Mouse (Mus musculus): ENCODE results near the gene Pde4b.

Gene Pde4b

DNA sequence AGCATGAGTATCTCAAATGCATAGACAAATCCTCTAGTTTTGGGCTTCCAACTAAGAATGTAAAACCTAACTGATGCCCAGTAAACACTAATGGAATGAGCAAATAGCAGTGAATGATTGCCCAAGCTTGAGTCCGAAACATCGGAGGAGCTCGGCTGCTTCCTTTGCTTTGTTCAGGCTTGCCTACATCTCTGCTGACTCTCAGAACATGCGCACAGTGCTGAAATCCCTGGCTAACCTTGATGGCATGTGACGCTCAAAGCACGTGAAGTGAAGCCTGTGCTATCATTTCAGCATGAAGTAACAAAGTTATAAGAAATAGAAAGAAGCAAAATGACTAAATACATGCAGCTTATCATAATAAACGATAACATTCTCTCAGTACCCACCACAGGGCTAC, 425.6 kb downstream of the Pde4b start:
- no peak for DNase-seq

DNA sequence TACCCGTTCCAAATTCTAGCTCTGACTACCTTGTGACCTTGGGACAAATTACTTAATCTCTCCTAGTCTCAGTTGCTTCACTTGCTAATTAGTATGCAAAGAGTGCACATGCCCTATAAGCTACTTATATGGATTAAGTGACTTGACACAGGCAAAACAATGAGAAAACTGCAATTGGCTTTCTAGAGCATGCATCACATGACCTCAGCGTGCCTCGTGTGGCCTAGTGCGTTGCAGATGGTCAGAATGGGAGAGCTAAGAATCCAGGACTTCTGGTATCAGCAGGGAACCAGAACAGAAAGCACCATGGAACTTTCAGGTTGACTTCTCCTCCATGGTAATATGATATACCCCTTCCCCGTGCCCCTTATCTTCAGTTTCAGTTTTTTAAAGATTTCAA, 426.2 kb downstream of the Pde4b start:
- DNase-seq: no peak

DNA sequence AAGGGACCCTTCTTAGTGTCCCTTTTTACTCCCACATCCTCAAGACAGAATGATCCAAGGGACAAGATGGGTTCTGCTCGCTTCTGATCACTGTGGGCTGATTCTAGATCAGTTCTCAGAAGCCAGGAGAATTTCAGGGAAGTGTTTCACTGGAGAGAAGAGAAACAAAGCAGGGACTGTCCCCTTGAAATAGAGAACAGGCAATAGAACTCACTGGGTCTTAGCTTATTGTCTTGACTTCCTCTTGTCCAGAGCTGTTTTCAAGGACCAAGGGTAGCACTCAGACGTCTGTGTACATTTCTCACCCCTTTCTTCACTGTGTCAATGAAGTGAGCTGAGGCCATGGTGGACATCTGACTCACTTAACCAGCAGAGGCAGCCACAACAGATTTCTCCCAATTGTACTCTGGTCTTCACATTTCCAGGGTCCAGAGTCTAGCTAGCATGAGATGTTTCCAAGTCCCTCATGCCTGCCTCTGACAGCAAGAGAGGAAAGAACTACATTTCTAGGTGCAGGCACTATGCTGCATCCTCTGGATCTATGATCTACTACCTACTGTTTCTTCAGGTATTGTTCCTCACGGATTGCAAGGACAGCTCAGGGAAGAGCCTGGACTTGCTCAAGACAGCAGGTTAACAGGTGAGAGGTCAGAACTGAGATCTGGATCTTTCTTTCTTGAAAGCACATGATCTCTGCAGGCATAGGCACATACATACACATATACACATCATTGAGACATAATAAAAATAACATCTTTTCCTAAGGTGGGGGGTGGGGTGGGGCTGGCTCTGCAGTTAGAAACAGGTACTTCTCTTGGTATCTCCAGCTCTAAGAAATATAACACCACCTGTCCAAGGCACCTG, 427.9 kb downstream of the Pde4b start:
- DNase-seq: no peak

- no peak for DNase-seq
These were observed 429.1 kb downstream of the Pde4b start for GRCm38 (mm10) chr4:102516395-102516794.

DNA sequence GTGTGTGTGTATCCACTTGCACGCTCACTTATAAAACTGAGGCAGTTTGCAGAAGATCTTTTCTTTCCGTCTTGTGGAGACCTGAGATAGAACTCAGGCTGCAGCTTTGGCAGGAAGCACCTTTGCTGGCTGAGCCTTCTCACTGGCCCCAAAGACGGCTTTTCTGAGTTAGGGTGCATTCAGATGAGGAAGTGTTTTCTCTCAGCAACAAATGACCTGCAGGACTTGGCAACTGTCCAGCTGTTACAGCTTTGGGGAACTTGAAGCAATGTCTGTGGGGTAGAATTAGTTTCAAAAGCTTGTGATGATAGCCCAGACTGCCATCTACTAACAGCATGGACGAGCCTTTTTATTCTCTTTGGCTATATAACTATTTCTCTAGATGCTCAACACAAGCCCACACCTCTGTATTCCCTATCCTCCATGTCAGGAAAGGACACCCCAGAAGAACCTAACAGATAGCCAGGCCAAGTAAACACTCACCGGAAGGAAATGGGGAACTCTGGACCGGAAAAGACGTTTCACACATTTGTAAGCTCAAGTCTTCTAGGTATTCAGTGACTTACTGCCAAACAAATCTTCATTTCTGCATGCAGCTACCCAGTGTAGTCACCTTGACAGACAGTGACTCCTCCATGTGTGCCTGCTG, 429.8 kb downstream of the Pde4b start:
- no peak for DNase-seq

GRCm38 (mm10) chr4:102517653-102518052, 430.3 kb downstream of the Pde4b start:
- no peak for DNase-seq

GRCm38 (mm10) chr4:102518341-102518740, 431.0 kb downstream of the Pde4b start:
- no peak for DNase-seq

GRCm38 (mm10) chr4:102520669-102521261, 433.4 kb downstream of the Pde4b start:
- DNase-seq: no peak

DNA sequence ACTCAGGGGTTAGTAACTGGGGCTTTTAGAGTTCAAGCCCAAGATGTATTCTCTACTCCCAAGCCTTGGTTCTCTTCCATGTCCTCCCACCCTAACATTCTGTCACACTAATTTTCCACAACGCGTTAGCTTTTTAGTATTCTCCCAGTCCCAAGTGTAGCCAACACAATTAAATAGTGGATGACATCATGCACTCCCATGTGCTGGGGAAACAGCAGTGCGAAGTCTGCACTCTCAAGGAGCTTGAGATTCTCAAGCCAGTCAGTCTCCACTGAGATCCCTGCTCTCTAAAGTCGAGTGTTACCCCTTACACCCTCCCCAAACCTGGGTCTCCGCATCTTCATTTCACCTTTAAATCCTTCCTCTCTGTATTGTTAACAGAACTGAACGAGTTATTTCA, 434.1 kb downstream of the Pde4b start:
- no peak for DNase-seq

- DNase-seq: no peak
These were observed 440.0 kb downstream of the Pde4b start for GRCm38 (mm10) chr4:102527361-102527760.

GRCm38 (mm10) chr4:102530797-102531196, 443.5 kb downstream of the Pde4b start:
- DNase-seq: no peak

- no peak for DNase-seq
These were observed 444.4 kb downstream of the Pde4b start for GRCm38 (mm10) chr4:102531729-102532128.

- DNase-seq: peak; percentile 50
These were observed 446.1 kb downstream of the Pde4b start for GRCm38 (mm10) chr4:102533183-102534048.

- DNase-seq: no peak
These were observed 446.8 kb downstream of the Pde4b start for GRCm38 (mm10) chr4:102534049-102534730.

GRCm38 (mm10) chr4:102535886-102536285, 448.5 kb downstream of the Pde4b start:
- no peak for DNase-seq

DNA sequence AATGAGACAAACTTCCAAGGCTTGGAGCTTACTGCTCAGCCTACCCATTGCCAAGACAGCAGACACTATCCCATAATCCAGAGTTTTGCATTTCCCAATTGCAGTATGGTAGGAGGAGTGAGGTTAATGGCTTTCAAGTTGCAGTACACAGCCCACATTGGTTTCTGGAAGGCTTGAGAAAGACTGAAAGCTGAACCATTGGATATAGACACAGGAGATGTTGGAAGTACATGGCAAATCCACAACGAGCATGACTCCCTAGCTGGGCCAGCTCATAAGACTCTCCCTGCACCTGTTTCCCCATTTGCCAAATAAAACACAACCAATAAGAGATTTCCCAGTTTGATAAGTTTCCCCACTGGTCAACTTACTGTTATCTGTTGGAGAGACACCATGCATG, 450.9 kb downstream of the Pde4b start:
- DNase-seq: no peak

DNA sequence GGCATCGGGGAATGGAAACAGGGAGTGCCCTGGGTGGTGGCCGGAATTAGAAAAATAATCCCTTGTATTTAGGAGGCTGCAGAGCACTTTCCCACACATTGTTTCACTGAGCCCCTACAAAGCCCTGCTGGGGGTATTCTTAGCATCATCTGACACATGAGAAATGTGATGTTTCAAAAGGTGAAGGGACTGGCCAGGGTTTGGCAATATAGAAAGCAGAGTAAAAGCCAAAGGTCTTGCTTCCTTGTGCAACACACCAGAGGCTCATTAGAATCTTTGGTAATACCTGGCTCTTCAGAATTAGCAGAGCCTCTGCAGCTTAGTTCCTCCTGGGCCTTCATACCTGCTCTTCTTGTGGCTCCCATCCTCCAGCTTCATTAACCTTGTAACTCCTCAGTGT, 451.4 kb downstream of the Pde4b start:
- no peak for DNase-seq

DNA sequence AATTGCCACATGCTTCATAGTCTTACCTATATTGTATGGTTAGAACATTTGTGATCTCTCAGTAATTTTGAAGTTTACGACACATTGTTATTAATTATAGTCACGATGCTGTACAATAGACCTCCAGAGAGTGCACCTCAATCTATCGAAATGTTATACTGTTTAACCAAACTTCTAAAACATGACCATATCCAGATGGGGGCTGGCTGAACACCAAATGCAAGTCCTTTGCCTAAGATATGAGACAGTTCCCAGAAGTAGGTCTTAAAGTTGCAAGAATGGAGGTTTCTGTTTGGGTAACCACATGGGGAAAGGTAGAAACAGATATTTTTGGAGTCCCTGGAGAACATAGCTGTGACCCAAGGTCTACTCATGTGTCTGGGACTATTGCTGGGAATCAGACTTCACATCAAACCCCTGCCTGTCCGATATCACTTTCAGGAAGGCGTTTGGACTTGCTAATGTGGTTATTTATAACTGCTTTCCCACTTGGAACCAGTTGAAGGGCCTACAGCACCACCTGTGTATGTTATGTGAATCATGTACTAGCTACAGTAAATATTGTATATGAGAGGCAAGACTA, 452.3 kb downstream of the Pde4b start:
- no peak for DNase-seq

DNA sequence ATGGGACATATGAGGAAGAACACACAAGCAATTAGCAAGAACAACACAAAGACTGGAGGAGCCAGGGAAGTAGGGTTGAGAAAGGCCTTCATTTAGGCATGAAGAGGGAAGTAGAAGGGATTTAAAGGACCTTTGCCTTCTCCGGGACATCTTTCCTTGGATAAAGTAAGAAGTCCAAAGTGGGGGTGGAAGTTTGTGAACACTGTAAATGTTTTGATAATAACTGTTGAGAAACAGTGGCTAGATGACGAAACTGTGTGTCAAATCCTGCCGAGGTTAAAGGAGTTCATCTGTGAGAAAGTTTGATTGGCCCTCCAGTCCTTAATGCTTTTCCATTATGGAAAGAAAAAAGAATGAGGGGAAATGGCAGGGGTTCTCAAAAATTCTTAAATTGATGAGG, 455.6 kb downstream of the Pde4b start:
- no peak for DNase-seq

GRCm38 (mm10) chr4:102545226-102545625, 457.9 kb downstream of the Pde4b start:
- DNase-seq: no peak

GRCm38 (mm10) chr4:102555566-102555965, 468.2 kb downstream of the Pde4b start:
- no peak for DNase-seq

GRCm38 (mm10) chr4:102557006-102557405, 469.7 kb downstream of the Pde4b start:
- DNase-seq: no peak

All from cerebellum, adult 11 months (tissue).